Mouse (Mus musculus) lung, embryonic 16.5 days (tissue): ENCODE data around the gene Snrnp200. TPM values are rescaled to one million over a fixed set of nuclear protein-coding genes. Genes with fewer than 3 reads are reported as not detected.
"Not testable (repeated sequence)": the region's sequence is repeated elsewhere in the genome, so short reads cannot be mapped to it uniquely, and the experiment has no call there.

Source experiments
- ATAC-seq: fragments of 200-750 bp; cut with Nextera tagmentation; 2 replicates; pipeline ENCODE4 v1.8.0; 2017; ENCODE audit warnings: low read depth, mild to moderate bottlenecking, moderate library complexity
- H3K27ac ChIP-seq: fragments of 300-500 bp; sonication (generic); 2 replicates; pipeline ENCODE4 v1.5.1; 2014; ENCODE audit warnings: mild to moderate bottlenecking, control low read depth, low read length
- H3K27me3 ChIP-seq: fragments of 300-500 bp; sonication (generic); 2 replicates; pipeline ENCODE4 v1.6.1; 2014; ENCODE audit warnings: low read depth, low read length, mixed read lengths; ENCODE audit not compliant: control insufficient read depth, insufficient read depth
- H3K36me3 ChIP-seq: fragments of 300-500 bp; sonication (generic); 2 replicates; pipeline ENCODE4 v1.6.1; 2014; ENCODE audit warnings: low read length; ENCODE audit not compliant: control insufficient read depth, insufficient read depth
- H3K4me1 ChIP-seq: fragments of 300-500 bp; sonication (generic); replicated peaks from 2 replicates; pipeline ENCODE4 v1.6.1; 2014; ENCODE audit warnings: low read length, mixed read lengths; ENCODE audit not compliant: control insufficient read depth, insufficient read depth
- H3K4me2 ChIP-seq: fragments of 300-500 bp; sonication (generic); 2 replicates; pipeline ENCODE4 v1.6.1; 2014; ENCODE audit warnings: low read depth, low read length, control low read depth
- H3K4me3 ChIP-seq: fragments of 300-500 bp; sonication (generic); 2 replicates; pipeline ENCODE4 v1.5.1; 2014; ENCODE audit warnings: mild to moderate bottlenecking, low read length, control low read depth
- H3K9ac ChIP-seq: fragments of 300-500 bp; sonication (generic); 2 replicates; pipeline ENCODE4 v1.6.1; 2014; ENCODE audit warnings: low read length, control low read depth
- H3K9me3 ChIP-seq: fragments of 300-500 bp; sonication (generic); 2 replicates; pipeline ENCODE4 v1.6.1; 2016; ENCODE audit warnings: low read length; ENCODE audit not compliant: control insufficient read depth
- WGBS: fragments of 180-500 bp; shearing (Covaris S2); extraction: QIAGEN DNeasy Blood & Tissue Kit; methylation state at CpG from one replicate; pipeline ENCODE4 v1.1.7; 2014; 5-methylcytosine and 5-hydroxymethylcytosine counted together
- polyA plus RNA-seq: library from polyadenylated mRNA; unstranded; fragments of >200 nt; fragmentation: Nextera tagmentation; extraction: Ambion mirVana; gene quantifications from 2 replicates; pipeline ENCODE4 v1.2.1, GENCODE M21; 2015

Gene Snrnp200
- polyA plus RNA-seq, 1 experiment from 2014 or later = 51.9 TPM

DNA sequence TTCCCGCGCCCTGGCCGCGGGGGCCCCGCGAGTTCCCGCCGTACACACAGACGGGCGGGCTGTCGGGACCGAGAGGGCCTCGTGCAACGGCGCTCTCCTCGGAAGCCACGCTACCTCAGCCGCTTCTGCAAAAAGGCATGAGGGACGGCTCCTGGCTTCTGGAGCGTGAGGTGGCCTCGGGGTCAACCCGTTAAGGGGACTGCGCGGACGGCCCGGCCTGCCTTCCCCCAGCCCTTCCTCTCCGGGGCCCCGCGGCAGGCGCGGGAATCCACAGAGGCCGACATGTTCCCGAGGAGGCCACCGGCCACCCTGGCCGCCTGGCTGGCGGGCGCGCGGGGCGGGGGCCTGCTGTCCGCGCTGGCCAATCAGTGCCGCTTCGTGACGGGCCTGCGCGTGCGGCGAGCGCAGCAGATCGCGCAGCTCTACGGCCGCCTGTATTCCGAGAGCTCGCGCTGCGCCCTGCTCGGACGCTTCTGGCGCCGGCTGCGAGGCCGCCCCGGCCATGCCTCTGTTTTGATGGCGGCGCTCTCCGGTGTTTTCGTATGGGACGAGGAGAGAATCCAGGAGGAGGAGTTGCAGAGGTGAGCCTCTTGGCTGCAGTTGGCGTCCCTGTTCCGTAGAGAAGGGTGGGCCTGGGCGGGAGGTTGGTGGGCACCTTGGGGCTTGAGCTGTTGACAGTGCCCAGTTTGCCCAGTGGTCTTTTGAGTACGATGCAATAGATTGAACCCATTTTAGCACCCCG is 62.3 kb downstream of the Snrnp200 start:
- Histone ChIP-seq H3K27ac (peak overlapping the region; percentile 97), H3K4me3 (peak overlapping the region; percentile 100), H3K4me1 (peaks cover 4% of the 10 kb centered on the region), H3K4me2 (peak overlapping the region; percentile 79), H3K9me3 (no peaks in the 10 kb centered on the region), H3K9ac (peak overlapping the region; percentile 95), H3K27me3 (no peaks in the 10 kb centered on the region), H3K36me3 (no peaks in the 10 kb centered on the region)
- under 1% methylated on average over 75 of the region's 75 CpGs for WGBS
- peak; percentile 96 for ATAC-seq

DNA sequence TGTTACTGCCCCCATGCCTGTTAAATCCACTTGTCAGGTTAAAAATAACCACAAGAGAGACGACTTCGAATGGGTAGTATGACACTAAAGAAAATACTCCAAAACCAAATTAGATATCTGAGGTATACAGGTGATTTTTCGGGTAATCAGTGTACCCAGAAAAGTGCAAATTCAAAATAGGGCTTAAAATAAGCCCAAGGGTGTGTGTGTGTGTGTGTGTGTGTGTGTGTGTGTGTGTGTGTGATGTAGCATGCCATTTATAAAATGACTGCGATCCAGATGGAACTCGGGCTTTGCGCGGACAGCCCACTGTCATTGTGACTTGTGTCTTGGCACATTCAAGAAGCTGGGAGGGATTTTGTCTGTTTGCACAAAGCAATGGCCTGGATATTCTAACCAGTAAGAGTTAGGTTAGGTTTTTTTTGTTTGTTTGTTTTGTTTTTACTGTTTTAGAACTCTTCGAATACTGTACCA is 62.9 kb downstream of the Snrnp200 start:
- peak overlapping the region; percentile 100 for H3K4me3 ChIP-seq
- peak overlapping the region; percentile 97 for H3K27ac ChIP-seq
- no peaks in the 10 kb centered on the region for H3K36me3 ChIP-seq
- H3K4me1 ChIP-seq = peaks cover 4% of the 10 kb centered on the region
- peak overlapping the region; percentile 79 for H3K4me2 ChIP-seq
- ATAC-seq = no peak
- no peaks in the 10 kb centered on the region for H3K27me3 ChIP-seq
- 3% methylated on average over 8 of the region's 8 CpGs for WGBS
- H3K9ac ChIP-seq = peak overlapping the region; percentile 95
- H3K9me3 ChIP-seq = no peaks in the 10 kb centered on the region

GRCm38 (mm10) chr2:127272049-127272448 is 63.9 kb downstream of the Snrnp200 start:
- H3K9me3 ChIP-seq, ATAC-seq, H3K4me3 ChIP-seq, H3K27ac ChIP-seq, H3K27me3 ChIP-seq, H3K4me1 ChIP-seq, H3K36me3 ChIP-seq, H3K9ac ChIP-seq: not testable (repeated sequence)
- WGBS = 84% methylated on average over 4 of the region's 4 CpGs
- H3K4me2 ChIP-seq = peak overlapping the region; percentile 79; the same call in 1 of the 2 replicates

DNA sequence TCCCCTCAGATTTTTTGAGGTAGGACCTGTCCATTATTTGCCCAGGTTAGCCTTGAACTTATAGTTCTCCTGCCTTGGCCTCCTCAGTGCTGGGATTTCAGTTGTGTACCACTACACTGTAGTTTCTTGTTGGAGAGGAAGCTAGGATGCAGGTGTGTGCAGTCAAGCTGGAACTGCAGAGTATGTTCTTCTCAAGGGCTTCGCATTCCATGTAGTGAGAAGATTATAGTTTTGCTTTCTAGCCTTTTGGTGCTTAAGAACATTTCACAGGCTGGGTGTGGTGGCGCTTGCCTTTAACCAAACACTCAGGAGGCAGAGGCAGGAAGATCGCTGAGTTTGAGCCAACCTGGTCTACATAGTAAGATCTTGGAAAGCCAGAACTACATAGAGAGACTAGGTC is 64.6 kb downstream of the Snrnp200 start:
- WGBS = 97% methylated on average over 3 of the region's 3 CpGs
- H3K4me2 ChIP-seq = no peak overlapping the region
- no peak for ATAC-seq

GRCm38 (mm10) chr2:127274590-127274989 is 66.4 kb downstream of the Snrnp200 start:
- ATAC-seq = no peak

More for the DNA sequence above, 64.6 kb downstream of the Snrnp200 start:
- no peaks in the 10 kb centered on the region for H3K9me3 ChIP-seq
- no peak overlapping the region for H3K27ac ChIP-seq
- H3K4me3 ChIP-seq = no peak overlapping the region
- H3K27me3 ChIP-seq = no peaks in the 10 kb centered on the region
- peaks cover 4% of the 10 kb centered on the region for H3K4me1 ChIP-seq
- H3K36me3 ChIP-seq = no peaks in the 10 kb centered on the region
- no peak overlapping the region for H3K9ac ChIP-seq

DNA sequence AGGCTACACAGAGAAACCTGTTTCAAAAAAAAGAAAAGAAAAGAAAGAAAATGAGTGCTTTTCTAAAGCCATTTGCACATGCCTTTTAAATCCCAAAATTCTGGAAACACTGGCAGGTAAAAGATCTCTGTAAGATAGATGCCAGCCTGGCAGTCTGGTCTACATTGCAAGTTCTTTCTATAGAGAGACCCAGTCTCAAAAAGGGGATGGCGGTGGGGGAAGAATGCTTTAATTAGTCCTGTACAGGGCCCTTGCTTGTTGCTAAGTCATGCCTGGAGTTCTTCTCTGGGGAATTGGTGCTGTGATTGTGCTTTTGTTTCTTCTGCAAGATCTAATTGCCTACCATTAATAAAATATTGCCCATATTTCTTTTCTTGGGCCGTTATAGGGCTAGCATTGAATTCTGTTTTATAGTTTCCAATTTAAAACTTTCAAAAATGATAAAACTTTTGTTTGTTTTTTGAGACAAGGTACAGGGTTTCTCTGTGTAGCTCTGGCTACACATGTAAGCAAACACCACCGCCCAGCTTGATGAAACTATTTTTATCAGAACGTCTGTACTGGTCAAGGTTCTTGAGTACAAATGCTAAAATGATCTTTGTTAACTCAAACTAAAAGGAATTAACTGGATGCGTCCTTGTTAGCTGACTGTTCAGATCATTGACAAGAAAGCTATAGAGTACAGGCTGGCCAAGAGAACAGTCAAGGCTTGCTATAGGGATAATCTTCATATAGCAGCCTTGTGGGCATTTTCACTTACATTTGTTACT is 67.5 kb downstream of the Snrnp200 start:
- H3K4me3 ChIP-seq = no peak overlapping the region
- no peaks in the 10 kb centered on the region for H3K9me3 ChIP-seq
- H3K9ac ChIP-seq = no peak overlapping the region
- no peaks in the 10 kb centered on the region for H3K27me3 ChIP-seq
- H3K4me2 ChIP-seq = no peak overlapping the region
- no peak for ATAC-seq
- peaks cover 4% of the 10 kb centered on the region for H3K4me1 ChIP-seq
- WGBS = 76% methylated on average over 5 of the region's 5 CpGs
- no peak overlapping the region for H3K27ac ChIP-seq
- no peaks in the 10 kb centered on the region for H3K36me3 ChIP-seq

More at GRCm38 (mm10) chr2:127274590-127274989, 66.4 kb downstream of the Snrnp200 start:
- H3K27ac ChIP-seq = no peak overlapping the region
- WGBS = 82% methylated on average over 2 of the region's 2 CpGs
- no peak overlapping the region for H3K9ac ChIP-seq
- H3K9me3 ChIP-seq = no peaks in the 10 kb centered on the region
- no peaks in the 10 kb centered on the region for H3K27me3 ChIP-seq
- no peak overlapping the region for H3K4me2 ChIP-seq
- peaks cover 4% of the 10 kb centered on the region for H3K4me1 ChIP-seq
- no peaks in the 10 kb centered on the region for H3K36me3 ChIP-seq
- H3K4me3 ChIP-seq = no peak overlapping the region

DNA sequence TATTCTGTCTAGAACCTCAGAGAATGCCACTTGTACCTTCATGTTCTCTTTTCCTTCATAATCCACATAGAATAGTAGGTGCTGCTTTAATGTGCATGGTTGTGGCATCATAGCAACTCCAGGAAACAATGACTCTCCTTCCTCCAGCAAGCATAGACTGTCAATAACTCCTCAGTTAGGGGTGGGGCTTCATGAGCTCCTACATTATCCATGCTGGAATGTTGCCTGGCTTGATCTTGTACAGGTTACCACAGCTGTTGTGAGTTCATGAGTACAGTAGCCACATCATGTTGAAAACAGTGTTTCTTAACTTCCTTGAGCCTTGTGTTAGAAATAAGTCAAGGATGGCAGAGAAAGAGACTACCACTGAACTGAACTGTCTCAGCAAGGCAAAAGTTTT is 70.0 kb downstream of the Snrnp200 start:
- Histone ChIP-seq H3K4me3 (no peak overlapping the region), H3K9ac (no peak overlapping the region), H3K4me1 (no peaks in the 10 kb centered on the region; the same call in 1 of the 2 replicates), H3K27me3 (no peaks in the 10 kb centered on the region), H3K9me3 (no peaks in the 10 kb centered on the region), H3K27ac (no peak overlapping the region), H3K4me2 (no peak overlapping the region), H3K36me3 (no peaks in the 10 kb centered on the region)
- no peak for ATAC-seq

Other genes starting within 250 kb of the Snrnp200 start
- 11.4 and 12.4 TPM in 2 replicates for gene Ap4e1, start 199.7 kb upstream of the Snrnp200 start, polyA plus RNA-seq
- gene Blvra, start 137.7 kb upstream of the Snrnp200 start, polyA plus RNA-seq = 51.6 and 55.8 TPM in 2 replicates
- 102 and 108 TPM in 2 replicates for gene Ncaph, start 74.4 kb upstream of the Snrnp200 start, polyA plus RNA-seq
- 29.3 and 29.4 TPM in 2 replicates for gene Itpripl1, start 64.9 kb upstream of the Snrnp200 start, polyA plus RNA-seq
- 1.8 and 1.9 TPM in 2 replicates for gene 1810024B03Rik, start 106 bp upstream of the Snrnp200 start, polyA plus RNA-seq
- 69.9 and 75.9 TPM in 2 replicates for gene Ciao1, start 39.4 kb downstream of the Snrnp200 start, polyA plus RNA-seq
- gene Tmem127, start 39.5 kb downstream of the Snrnp200 start, polyA plus RNA-seq = 26.5 and 26.6 TPM in 2 replicates
- 56.8 and 57.3 TPM in 2 replicates for gene Stard7, start 61.8 kb downstream of the Snrnp200 start, polyA plus RNA-seq
- gene Dusp2, start 127.8 kb downstream of the Snrnp200 start, polyA plus RNA-seq = 6.1 and 6.2 TPM in 2 replicates
- not detected in 2 replicates for gene Astl, start 130.3 kb downstream of the Snrnp200 start, polyA plus RNA-seq
- gene Adra2b, start 154.8 kb downstream of the Snrnp200 start, polyA plus RNA-seq = 0.30 and 0.50 TPM in 2 replicates
- 0.30 and 0.38 TPM in 2 replicates for gene Gpat2, start 216.8 kb downstream of the Snrnp200 start, polyA plus RNA-seq
- gene Fahd2a, start 236.2 kb downstream of the Snrnp200 start, polyA plus RNA-seq = 21.4 and 21.7 TPM in 2 replicates